Mouse (Mus musculus) intestine, postnatal 0 days (tissue): ENCODE results near the gene Slc6a9. TPM values are rescaled to one million over a fixed set of nuclear protein-coding genes. Genes with fewer than 3 reads are reported as not detected.

Experiments used
- ATAC-seq: fragments of 200-750 bp; cut with Nextera tagmentation; 2 replicates; pipeline ENCODE4 v1.8.0; 2017; ENCODE audit warnings: mild to moderate bottlenecking, moderate TSS enrichment, moderate library complexity
- H3K27ac ChIP-seq: fragments of 300-500 bp; sonication (generic); 2 replicates; pipeline ENCODE4 v1.5.1; 2014; ENCODE audit warnings: mild to moderate bottlenecking, low read depth, low read length, moderate library complexity
- H3K27me3 ChIP-seq: fragments of 300-500 bp; sonication (generic); replicated peaks from 2 replicates; pipeline ENCODE4 v1.6.1; 2014; ENCODE audit warnings: low read length, mixed read lengths; ENCODE audit not compliant: control insufficient read depth, insufficient read depth
- H3K36me3 ChIP-seq: fragments of 300-500 bp; sonication (generic); 2 replicates; pipeline ENCODE4 v1.6.1; 2014; ENCODE audit warnings: mild to moderate bottlenecking, moderate library complexity; ENCODE audit not compliant: control insufficient read depth, insufficient read depth
- H3K4me1 ChIP-seq: fragments of 300-500 bp; sonication (generic); replicated peaks from 2 replicates; pipeline ENCODE4 v1.6.1; 2014; ENCODE audit warnings: antibody characterized with exemption, low read length, mixed read lengths; ENCODE audit not compliant: control insufficient read depth, insufficient read depth
- H3K4me2 ChIP-seq: fragments of 300-500 bp; sonication (generic); replicated peaks from 2 replicates; pipeline ENCODE4 v1.6.1; 2014; ENCODE audit warnings: low read depth, mild to moderate bottlenecking, moderate library complexity
- H3K4me3 ChIP-seq: fragments of 300-500 bp; sonication (generic); 2 replicates; pipeline ENCODE4 v1.5.1; 2014; ENCODE audit warnings: low read depth, low read length
- H3K9ac ChIP-seq: fragments of 300-500 bp; sonication (generic); 2 replicates; pipeline ENCODE4 v1.6.1; 2014; ENCODE audit warnings: mild to moderate bottlenecking, low read depth, low read length
- H3K9me3 ChIP-seq: fragments of 300-500 bp; sonication (generic); 2 replicates; pipeline ENCODE4 v1.6.1; 2016; ENCODE audit warnings: mixed run types; ENCODE audit not compliant: control insufficient read depth
- CTCF ChIP-seq: sonication (generic); IDR thresholded peaks from 2 replicates; pipeline ENCODE4 v1.5.1; 2016; ENCODE audit warnings: low read depth, mild to moderate bottlenecking, control low read depth, antibody characterized with exemption, moderate library complexity
- WGBS: fragments of 180-500 bp; shearing (Covaris S2); extraction: QIAGEN DNeasy Blood & Tissue Kit; methylation state at CpG from one replicate; pipeline ENCODE4 v1.1.7; 2014; 5-methylcytosine and 5-hydroxymethylcytosine counted together
- polyA plus RNA-seq: library from polyadenylated mRNA; unstranded; fragments of >200 nt; fragmentation: Nextera tagmentation; extraction: Ambion mirVana; gene quantifications from 2 replicates; pipeline ENCODE4 v1.2.1, GENCODE M21; 2015

Slc6a9 gene
- polyA plus RNA-seq, 1 experiment from 2014 or later = 4.9 TPM

DNA sequence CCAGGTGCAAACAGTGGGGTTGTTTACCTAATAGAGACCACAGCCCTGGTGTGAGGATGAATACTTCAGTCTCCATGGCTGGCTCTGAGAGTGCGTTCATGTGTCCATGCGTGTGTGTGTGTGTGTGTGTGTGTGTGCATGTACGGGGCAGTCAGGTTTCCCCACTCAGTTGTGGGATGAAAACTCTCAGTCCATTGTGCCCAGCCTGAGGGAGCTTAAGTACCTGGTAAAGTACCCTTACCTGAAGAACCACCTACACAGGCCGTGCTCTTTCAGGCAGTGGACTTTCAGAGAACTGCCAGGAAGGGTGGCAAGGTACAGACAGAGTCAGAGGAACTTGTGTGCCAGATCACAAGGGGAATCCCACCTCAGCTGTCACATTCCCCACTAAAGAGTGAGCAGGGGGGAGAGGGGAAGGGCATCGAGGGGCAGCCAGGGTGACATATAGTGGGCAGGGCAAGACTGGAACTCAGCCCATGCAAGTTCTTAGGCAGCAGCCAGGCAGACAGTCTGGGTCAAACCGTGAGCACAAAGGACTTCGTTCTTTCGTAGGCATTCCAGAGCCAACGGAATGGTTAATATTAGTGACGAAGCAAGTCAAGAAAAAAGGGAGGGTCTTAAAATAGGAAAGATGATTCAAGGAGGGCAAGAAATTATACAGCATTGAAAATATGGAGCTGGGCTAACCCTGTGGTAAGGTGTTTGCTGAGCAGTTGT lies 18.0 kb downstream of the Slc6a9 start:
- no peak overlapping the region for H3K9ac ChIP-seq
- no peak for ATAC-seq
- 87% methylated on average over 10 of the region's 10 CpGs for WGBS

DNA sequence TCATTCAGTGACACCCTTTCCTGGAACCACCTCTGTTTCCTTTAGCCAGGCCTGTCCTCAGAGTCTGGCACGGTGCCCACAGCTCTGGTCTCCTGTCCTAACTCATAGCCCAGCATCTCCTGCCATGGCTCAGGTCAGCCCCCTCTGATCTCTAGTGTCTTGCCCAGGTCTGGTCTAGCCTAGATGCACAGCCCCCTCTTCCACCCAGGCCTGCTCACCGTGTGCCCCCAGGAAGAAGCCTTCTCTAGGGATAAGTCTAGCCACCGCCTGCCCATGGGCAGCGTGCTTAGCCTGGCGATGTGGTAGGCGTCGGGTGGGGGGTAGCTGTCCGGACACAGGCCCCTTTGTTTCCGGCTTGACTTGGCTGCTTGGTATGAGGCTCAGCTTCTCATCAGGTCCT lies 20.8 kb downstream of the Slc6a9 start:
- TF ChIP-seq CTCF = no peak
- WGBS = 88% methylated on average over 9 of the region's 9 CpGs
- Histone ChIP-seq H3K27me3 (no peaks in the 10 kb centered on the region), H3K9me3 (no peaks in the 10 kb centered on the region), H3K4me3 (no peak overlapping the region), H3K4me1 (0 out of 2 replicates have a peak, but pooled peaks cover 3% of the 10 kb centered on the region), H3K9ac (no peak overlapping the region), H3K36me3 (peaks cover 8% of the 10 kb centered on the region; the same call in 1 of the 2 replicates), H3K4me2 (no peak overlapping the region), H3K27ac (no peak overlapping the region)
- ATAC-seq = no peak

More for the DNA sequence above, 18.0 kb downstream of the Slc6a9 start:
- Histone ChIP-seq H3K27me3 (no peaks in the 10 kb centered on the region), H3K4me2 (no peak overlapping the region), H3K4me1 (no peaks in the 10 kb centered on the region), H3K36me3 (peaks cover 7% of the 10 kb centered on the region; the same call in 1 of the 2 replicates), H3K27ac (no peak overlapping the region), H3K9me3 (no peaks in the 10 kb centered on the region), H3K4me3 (no peak overlapping the region)
- TF ChIP-seq CTCF = no peak

DNA sequence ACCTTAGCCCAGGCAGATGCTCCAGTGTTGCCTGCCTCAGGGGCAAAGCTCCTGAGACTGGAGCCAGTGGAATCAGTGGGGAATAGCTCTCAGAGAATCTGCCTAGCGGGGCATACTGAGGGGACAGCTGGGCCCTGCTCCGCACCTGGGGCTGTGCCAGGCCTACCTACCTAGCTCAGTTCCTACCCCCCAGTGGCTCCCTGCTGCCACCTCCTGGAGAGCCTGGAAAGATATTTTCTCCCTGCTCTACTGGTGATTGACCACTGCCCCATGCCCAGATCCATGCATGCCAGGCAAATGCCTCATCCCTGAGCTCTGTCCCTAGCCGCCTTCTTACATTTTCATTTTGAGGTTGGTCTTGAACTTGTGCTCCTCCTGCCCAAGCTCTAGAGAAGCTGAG lies 24.5 kb downstream of the Slc6a9 start:
- TF ChIP-seq CTCF = peak; percentile 85
- 73% methylated on average over 3 of the region's 3 CpGs for WGBS
- Histone ChIP-seq H3K4me3 (no peak overlapping the region), H3K4me1 (0 out of 2 replicates have a peak, but pooled peaks cover 5% of the 10 kb centered on the region), H3K36me3 (peaks cover 8% of the 10 kb centered on the region; the same call in 1 of the 2 replicates), H3K4me2 (no peak overlapping the region), H3K9me3 (no peaks in the 10 kb centered on the region), H3K27ac (no peak overlapping the region), H3K27me3 (no peaks in the 10 kb centered on the region), H3K9ac (no peak overlapping the region)
- peak; percentile 50; the same call in 1 of the 2 replicates for ATAC-seq

DNA sequence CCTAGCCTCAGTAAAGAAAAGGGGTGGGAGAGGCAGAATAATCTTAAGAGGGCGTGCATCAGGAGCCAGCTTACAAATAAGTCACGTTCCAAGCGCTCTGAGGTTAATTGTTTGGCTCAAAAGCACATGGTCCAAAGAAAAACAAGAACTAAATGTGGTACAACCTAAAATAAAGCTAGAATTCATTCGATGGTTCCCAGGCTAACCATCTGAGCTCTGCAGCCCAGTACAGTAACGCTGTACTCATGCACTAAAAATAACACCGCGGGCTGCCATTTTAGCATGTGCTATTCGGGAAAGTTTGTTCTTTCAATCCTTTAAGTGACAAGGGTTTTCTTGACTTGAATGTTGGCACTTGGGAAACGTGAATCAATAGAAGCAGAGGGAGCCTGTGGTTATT lies 26.3 kb downstream of the Slc6a9 start:
- Histone ChIP-seq H3K27ac (no peak overlapping the region), H3K4me3 (no peak overlapping the region), H3K9ac (no peak overlapping the region), H3K27me3 (no peaks in the 10 kb centered on the region), H3K4me2 (no peak overlapping the region), H3K9me3 (no peaks in the 10 kb centered on the region), H3K36me3 (peaks cover 12% of the 10 kb centered on the region; the same call in 1 of the 2 replicates), H3K4me1 (0 out of 2 replicates have a peak, but pooled peaks cover 5% of the 10 kb centered on the region)
- ATAC-seq = no peak
- WGBS = 83% methylated on average over 9 of the region's 9 CpGs
- no peak for TF ChIP-seq CTCF

DNA sequence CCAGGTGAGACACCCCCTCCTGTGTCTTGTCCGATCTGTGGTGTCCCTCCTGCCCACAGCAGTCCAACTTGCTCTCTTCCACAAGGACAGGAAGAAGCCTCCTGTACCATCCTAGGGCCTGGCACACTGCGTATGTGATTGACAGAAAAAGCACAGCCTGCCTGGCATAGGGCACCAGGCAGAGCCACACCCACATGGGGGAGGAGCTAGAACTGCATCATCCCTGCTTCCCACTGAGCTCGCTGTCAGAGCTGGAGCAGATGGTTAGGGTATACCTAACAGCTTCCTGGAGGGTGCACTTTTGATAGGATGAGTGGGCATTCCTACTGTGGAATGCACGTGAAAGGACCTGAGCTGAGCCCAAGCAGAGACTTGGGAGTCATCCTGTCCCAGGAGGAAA lies 28.5 kb downstream of the Slc6a9 start:
- Histone ChIP-seq H3K27ac (no peak overlapping the region), H3K4me2 (no peak overlapping the region), H3K9me3 (no peaks in the 10 kb centered on the region), H3K27me3 (no peaks in the 10 kb centered on the region; the same call in 1 of the 2 replicates), H3K36me3 (peaks cover 4% of the 10 kb centered on the region; the same call in 1 of the 2 replicates), H3K4me3 (no peak overlapping the region), H3K9ac (no peak overlapping the region), H3K4me1 (0 out of 2 replicates have a peak, but pooled peaks cover 5% of the 10 kb centered on the region)
- 68% methylated on average over 4 of the region's 4 CpGs for WGBS
- no peak for TF ChIP-seq CTCF
- ATAC-seq = no peak

DNA sequence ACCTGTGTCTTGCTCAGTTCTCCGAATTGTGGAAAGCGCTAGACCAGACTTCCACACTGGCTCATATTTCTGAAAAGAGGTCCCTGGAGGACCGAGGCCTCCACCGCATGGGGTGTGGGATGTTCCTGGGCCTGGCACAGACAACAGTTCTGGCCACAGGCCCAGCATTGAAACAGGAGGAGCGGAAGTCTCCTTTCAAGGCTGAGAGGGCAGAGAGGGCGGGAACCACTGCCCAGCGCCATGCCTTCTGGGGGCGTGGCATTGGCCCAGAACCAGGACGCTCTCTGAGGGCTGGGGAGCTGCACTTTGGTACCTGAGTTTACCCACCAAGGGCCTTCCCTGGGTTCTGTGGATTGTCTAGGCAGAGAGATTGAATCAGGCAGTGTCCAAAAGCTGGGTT lies 31.8 kb downstream of the Slc6a9 start:
- Histone ChIP-seq H3K27me3 (no peaks in the 10 kb centered on the region; the same call in 1 of the 2 replicates), H3K9ac (no peak overlapping the region), H3K4me3 (no peak overlapping the region), H3K36me3 (peaks cover 4% of the 10 kb centered on the region; the same call in 1 of the 2 replicates), H3K27ac (no peak overlapping the region), H3K9me3 (no peaks in the 10 kb centered on the region), H3K4me1 (no peaks in the 10 kb centered on the region), H3K4me2 (no peak overlapping the region)
- no peak for TF ChIP-seq CTCF
- WGBS = 57% methylated on average over 9 of the region's 9 CpGs
- 0 out of 2 replicates have a peak, but pooled peaks have one; percentile 23 for ATAC-seq
